Mouse (Mus musculus) mouse embryonic stem cell (cell line): Measurements from ENCODE around the gene Aspscr1.

Experiments used
- in situ Hi-C, 2 experiments: fragments of 300-500 bp; cut with MboI; formaldehyde crosslinking; loops; 1 replicate in 1 of 2; 3 replicates in 1 of 2; pipeline ENCODE4 v1.14.3; 2019 to 2020; ENCODE audit warnings: low sequenced_read_pairs in 2 of 2, low pct_unique_long_range_greater_than_20kb in 1 of 2, mixed read lengths in 1 of 2; ENCODE audit not compliant: unreplicated experiment in 1 of 2

Aspscr1 gene

GRCm38 (mm10) chr11:120634810-120635209 is 38.0 kb upstream of the Aspscr1 start:
- in situ Hi-C loops = no loop called here

GRCm38 (mm10) chr11:120641255-120641654 is 31.5 kb upstream of the Aspscr1 start:
- in situ Hi-C loops = no loop called here

GRCm38 (mm10) chr11:120641869-120642268 is 30.9 kb upstream of the Aspscr1 start:
- in situ Hi-C loops = no loop called here

DNA sequence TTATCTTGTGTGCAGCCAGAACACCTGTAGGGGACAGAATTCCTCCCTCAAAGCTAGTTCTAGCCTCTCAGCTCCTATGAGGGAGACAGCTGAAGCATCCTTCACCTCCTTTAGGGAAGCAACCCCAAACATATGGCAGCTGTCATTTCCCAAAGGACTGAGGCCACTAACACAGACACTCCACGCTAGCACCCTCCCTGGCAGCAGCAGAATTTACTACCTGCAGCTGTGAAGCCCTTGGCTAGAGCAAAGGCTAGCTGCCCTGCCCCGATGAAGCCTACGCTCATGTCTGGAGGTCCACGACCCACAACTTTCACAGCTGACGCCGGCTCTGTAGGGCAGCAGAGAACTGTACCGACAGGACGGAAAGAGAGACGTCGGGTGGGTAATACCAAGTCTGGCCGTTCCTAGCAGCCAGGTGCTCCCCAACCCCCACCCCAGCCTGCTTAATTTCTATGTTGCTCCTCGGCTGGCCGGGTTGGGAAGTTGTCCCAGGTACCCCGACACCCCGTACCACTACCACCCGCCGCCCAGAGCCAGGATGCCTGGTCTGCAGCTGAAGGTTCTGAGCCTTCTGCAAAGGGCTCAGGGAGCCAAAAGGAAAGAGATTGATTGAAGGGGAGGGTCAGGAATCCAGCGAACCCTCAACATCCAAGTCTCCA is 29.7 kb upstream of the Aspscr1 start:
- in situ Hi-C loops = no loop called here

DNA sequence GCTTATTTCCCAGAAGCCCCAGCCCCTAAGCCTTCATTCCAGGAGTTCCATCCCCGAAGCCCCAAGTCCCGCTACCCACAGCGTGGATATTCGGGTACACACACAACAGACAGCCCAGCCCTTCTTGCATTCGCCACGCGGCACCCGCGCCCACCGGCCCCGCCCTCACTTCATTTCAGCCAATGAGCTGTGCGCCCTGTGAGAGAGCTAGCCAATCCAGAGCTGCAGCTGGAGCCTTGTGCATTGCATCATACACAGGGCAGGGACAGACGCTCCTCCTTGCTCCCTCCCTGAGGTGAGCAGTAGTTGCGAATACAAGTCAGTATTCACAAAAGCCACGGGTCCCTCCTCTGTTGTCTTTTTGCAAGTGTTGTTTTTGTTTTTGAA is 29.2 kb upstream of the Aspscr1 start, which contains the start of gene Pycr1:
Gene Pycr1 (minus strand): TSS at position 169 of the 387 bp plus-strand sequence.
- in situ Hi-C loops = no loop called here

- in situ Hi-C loops = no loop called here
Observed at GRCm38 (mm10) chr11:120647047-120647830, 25.5 kb upstream of the Aspscr1 start.

GRCm38 (mm10) chr11:120648001-120648476 is 24.7 kb upstream of the Aspscr1 start, which contains the start of gene Myadml2:
TSS of gene Myadml2 (minus strand) at chr11:120648158.
- in situ Hi-C loops = no loop called here

DNA sequence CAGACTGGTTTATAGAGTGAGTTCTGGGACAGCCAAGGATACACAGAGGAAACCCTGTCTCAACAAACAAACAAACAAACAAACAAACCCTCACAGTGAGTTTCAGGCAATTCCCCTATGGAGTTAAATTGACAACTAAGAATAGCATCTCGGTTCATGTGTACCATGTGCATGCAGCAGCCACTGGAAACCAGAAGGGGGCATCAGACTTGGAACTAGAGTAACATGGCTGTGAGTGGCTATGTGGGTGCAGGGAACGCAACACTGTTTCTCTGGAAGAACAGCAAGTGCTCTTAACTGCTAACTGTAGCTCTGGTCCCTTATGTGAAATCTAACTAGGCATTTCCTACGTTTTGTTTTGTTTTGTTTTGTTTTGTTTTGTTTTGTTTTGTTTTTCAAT is 20.9 kb upstream of the Aspscr1 start:
- in situ Hi-C loops = loop anchor here in 1 of 2 experiments (25.0 kb wide), 1 partner anchor 415 kb away; the partner anchor contains the start of gene Bahcc1

- in situ Hi-C loops = loop anchor here in 1 of 2 experiments (25.0 kb wide), 1 partner anchor 417 kb away; the partner anchor contains the start of gene Bahcc1
Observed at GRCm38 (mm10) chr11:120654741-120655140, 18.0 kb upstream of the Aspscr1 start.

DNA sequence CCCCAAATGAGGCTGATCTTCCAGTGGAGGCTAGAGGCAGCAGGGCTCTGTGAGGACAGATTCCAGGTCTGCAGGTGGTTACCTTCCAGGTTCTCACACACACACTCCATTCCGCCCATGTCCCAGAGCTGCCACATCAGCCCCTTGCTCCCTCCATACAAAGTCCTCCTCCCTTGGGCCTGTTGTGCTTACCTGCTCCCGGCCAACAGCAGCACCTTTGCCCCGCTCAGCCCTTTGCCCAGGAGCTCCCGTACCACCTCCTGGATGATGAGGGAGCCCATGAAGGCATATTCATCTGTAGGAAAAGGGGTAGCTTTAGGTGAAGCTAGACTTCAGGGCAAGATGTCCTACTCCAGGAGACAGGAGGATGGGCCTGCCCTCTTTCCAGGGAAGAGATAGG is 15.5 kb upstream of the Aspscr1 start:
- in situ Hi-C loops = loop anchor here in 1 of 2 experiments (25.0 kb wide), 1 partner anchor 420 kb away; the partner anchor contains the start of gene Bahcc1

- in situ Hi-C loops = loop anchor here in 1 of 2 experiments (25.0 kb wide), 1 partner anchor 422 kb away; the partner anchor contains the start of gene Bahcc1
Observed at GRCm38 (mm10) chr11:120658876-120659410, 13.8 kb upstream of the Aspscr1 start.

DNA sequence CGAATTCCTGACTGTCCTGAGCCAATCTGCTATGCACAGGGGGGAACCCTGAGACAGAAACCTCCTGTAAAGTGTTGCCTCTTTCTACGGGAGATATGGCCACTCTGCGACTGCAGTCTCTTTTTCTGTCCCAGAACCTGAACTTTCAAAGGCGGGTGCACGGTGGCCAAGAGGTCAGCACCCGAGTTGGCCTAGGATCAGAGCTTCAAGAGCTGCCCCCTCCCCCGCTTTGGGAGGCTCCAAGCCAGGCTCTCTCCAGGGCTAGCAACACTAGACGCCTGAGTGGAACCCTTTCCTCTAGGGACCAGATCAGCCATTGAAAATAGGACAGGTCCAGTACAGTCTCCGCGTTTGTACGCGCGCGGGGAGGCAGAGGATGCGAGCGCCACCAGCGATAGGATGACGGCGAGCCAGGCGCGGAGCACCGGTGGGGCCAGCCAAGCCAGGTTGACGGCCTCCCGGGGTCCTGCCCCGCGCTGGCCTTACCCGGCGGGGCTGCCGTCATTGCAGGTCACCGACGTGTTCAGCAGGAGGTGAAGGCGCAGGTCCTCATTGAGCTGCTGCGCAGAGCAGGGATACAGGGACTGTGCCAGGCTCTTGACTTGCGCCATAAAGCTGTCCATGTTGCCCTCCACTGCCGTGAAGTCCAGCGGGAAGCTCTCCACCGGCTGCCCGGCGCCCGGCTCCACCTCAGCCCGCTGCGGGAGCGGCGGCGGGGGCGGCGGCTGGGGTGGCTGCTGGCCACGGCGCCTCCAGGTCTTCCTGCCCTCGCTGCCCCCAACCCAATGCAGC is 13.1 kb upstream of the Aspscr1 start:
- in situ Hi-C loops = loop anchor here in 1 of 2 experiments (25.0 kb wide), 1 partner anchor 422 kb away; the partner anchor contains the start of gene Bahcc1

DNA sequence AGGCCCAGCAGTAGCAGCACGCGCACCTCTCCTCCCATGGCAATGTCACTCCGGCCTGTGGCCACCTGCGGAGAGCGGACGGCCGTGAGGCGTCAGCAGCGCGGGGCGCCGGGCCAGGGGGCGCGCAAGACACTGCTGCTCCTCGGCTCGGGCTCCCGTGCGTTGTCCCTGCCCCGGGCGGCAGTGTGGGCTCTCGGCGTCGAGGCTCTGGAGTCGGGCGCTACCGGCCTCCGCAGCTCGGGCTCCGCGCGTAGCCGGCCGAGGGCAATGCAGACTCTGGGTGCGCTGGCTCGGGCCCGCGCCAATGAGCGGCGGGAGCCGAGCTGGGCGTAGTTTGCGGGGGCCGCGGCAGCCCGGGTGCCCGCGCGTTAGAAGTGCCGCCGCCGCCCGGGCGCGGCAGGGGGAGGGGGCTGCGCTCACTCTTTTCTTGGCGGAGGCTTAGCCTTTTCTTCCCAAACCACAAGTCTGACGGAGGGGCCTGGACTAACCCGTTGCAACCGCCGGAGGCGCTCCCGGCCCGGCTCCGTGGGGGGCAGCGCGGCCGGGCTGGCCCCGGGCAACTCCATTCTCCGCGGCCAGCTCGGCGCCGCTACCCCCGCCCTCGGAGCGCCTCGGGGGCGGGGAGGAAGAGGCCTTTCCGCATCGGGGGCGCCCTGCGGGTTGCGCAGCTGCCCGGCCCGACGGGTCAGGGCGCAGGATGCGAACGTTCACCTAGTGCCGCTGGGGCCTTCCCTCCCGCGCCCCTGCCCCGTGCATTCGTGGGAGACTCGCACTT is 12.3 kb upstream of the Aspscr1 start:
- in situ Hi-C loops = loop anchor here in 1 of 2 experiments (25.0 kb wide), 1 partner anchor 423 kb away; the partner anchor contains the start of gene Bahcc1

DNA sequence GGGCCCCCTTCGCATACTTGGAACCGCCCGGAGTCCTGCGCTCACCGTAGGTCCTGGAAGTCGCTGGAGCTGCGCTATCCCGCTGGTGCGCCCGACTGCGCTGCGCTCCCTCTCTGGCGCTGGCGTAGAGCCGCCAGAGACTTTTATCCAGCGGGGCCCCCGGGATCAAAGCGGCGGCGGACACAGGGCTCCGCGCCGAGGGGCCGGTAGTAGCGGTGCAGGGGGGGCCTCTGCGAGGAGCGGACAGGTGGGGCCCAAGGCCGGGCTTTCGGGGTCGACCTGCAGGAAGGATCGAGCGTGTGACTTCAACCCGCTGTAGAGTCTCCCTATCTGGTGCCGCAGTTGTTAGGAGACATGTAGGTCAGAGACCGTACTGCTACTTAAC is 11.7 kb upstream of the Aspscr1 start, which contains the start of gene Notum:
Gene Notum (minus strand): TSS at position 100 of the 385 bp plus-strand sequence.
- in situ Hi-C loops = loop anchor here in 1 of 2 experiments (25.0 kb wide), 1 partner anchor 424 kb away; the partner anchor contains the start of gene Bahcc1

DNA sequence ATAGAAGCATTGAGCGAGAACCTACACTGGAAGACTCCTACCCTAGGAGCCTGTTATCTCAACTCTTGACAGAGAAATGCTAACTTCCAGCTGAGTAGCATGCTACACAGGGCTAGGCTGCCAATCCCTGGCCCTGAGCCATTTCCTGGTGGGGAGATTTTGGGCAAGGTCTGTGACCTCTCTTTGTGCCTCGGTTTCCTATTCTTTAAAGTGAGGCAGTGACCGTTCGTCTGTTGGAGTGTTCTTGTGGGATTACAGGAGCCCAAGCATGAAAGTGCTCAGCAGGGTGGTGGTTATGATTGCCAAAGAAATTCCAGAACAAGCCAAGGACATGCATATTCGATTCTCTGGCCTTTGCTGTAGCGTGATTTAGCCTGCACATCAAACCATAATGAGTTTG is 10.0 kb upstream of the Aspscr1 start:
- in situ Hi-C loops = loop anchor here in 1 of 2 experiments (25.0 kb wide), 1 partner anchor 425 kb away; the partner anchor contains the start of gene Bahcc1

DNA sequence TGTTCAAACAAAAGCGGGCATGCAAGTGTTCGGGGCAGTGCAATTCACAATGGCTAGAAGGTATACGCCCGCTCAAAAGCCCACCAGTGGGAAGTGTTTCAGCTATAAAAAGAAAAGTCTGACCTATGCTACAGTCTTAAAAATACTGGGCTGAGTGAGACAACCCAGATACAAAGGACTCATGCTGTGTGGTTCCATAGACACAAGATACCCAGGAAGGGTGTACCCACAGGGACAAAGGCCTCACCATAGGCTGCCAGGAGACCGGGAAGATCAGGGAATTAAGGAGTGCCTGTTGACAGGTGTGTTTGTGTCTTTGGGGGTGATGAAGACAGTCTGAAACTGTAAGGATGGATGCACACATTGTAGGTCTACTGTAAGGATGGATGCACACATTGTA is 9.1 kb upstream of the Aspscr1 start:
- in situ Hi-C loops = loop anchor here in 1 of 2 experiments (25.0 kb wide), 1 partner anchor 426 kb away; the partner anchor contains the start of gene Bahcc1

- in situ Hi-C loops = loop anchor here in 1 of 2 experiments (25.0 kb wide), 1 partner anchor 428 kb away; the partner anchor contains the start of gene Bahcc1
Observed at GRCm38 (mm10) chr11:120665406-120665805, 7.4 kb upstream of the Aspscr1 start.
